Mouse (Mus musculus) C2C12 (cell line): ENCODE measurements around the gene Cpvl.

Experiments used
- CTCF ChIP-seq: IDR thresholded peaks from one replicate; pipeline ENCODE4 v1.5.1; 2011; ENCODE audit not compliant: control insufficient read depth, insufficient read depth, insufficient read length
- MYOD1 ChIP-seq: IDR thresholded peaks from one replicate; pipeline ENCODE4 v1.6.1; 2011; ENCODE audit warnings: low read depth; ENCODE audit not compliant: control insufficient read depth, insufficient read length
- USF1 ChIP-seq: IDR thresholded peaks from one replicate; pipeline ENCODE4 v1.6.1; 2011; ENCODE audit warnings: low read depth, mild to moderate bottlenecking, control low read depth, moderate library complexity

DNA sequence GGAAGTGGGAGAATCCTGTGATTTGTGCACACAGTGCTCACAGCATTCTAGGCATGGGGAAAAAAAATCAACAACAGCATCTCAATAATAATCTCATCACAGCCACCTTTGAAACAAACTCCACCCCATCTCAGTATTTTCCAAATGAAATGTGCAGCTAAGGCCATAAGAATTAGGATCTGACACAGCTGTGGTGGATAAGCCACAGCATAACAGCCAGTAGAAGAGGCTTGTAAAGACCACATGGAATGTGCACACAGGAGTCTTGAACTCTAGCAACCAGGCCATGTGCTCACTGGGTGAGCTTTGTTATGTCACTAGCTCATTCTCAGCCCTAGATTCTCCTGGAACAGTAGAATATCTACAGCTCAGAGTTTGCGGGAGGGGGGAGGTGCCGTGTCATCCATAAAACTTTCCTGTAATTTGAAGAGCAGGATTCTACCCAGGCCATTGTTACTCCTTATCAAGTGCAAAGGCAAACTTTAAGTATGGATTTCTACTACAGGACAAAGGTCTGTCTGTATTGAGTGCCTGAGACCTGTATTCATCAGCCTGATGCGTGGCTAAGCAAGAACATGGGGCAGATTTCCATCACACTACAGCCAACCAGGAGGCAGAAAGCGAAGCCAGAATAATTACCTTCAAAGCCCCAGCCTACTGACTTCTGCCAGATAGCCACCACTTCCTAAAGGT lies 73.6 kb downstream of the Cpvl start:
- TF ChIP-seq CTCF (no peak), USF1 (no peak), MYOD1 (no peak)
